Mouse (Mus musculus) cerebellum, adult 2 months (tissue): ENCODE measurements at regions not wholly inside any gene's neighbourhood (a gene's known extent, or its start where the extent isn't known, plus 50 kb on each side); places are given as distances from the start of the nearest gene placed in this dataset.
"Not testable (repeated sequence)": the region's sequence is repeated elsewhere in the genome, so short reads cannot be mapped to it uniquely, and the experiment has no call there.

Source experiments
- DNase-seq, 2 experiments: peaks; one replicate each; pipeline ENCODE4 v3.0.0; 2021
- H3K27ac ChIP-seq: fragments of 200-500 bp; 2 replicates; pipeline ENCODE4 v1.5.1; 2012; ENCODE audit warnings: low read length, control low read depth, inconsistent platforms; ENCODE audit not compliant: insufficient read depth
- H3K27me3 ChIP-seq: fragments of 200-500 bp; 2 replicates; pipeline ENCODE4 v1.6.1; 2012; ENCODE audit warnings: inconsistent platforms, mild to moderate bottlenecking, low read length, moderate library complexity; ENCODE audit not compliant: control insufficient read depth, insufficient read depth
- H3K4me1 ChIP-seq: fragments of 200-500 bp; 2 replicates; pipeline ENCODE4 v1.6.1; 2011; ENCODE audit warnings: low read length; ENCODE audit not compliant: control insufficient read depth, insufficient read depth
- H3K4me3 ChIP-seq: fragments of 200-500 bp; replicated peaks from 2 replicates; pipeline ENCODE3; 2011; ENCODE audit warnings: mild to moderate bottlenecking, low read depth, low read length, control low read depth; ENCODE audit not compliant: insufficient read depth
- CTCF ChIP-seq: fragments of 200-500 bp; IDR thresholded peaks from 2 replicates; pipeline ENCODE4 v1.5.1; 2011; ENCODE audit warnings: low read depth, mild to moderate bottlenecking, control low read depth, low read length, moderate library complexity, borderline replicate concordance; ENCODE audit not compliant: insufficient read depth
- POLR2A ChIP-seq: fragments of 200-500 bp; IDR thresholded peaks from 2 replicates; pipeline ENCODE4 v1.6.1; 2011; ENCODE audit warnings: low read length, control low read depth, borderline replicate concordance; ENCODE audit not compliant: insufficient read depth
- WGBS: fragments of 180-500 bp; shearing (Covaris S2); methylation state at CpG from one replicate; pipeline ENCODE4 v1.1.7; 2018; 5-methylcytosine and 5-hydroxymethylcytosine counted together

DNA sequence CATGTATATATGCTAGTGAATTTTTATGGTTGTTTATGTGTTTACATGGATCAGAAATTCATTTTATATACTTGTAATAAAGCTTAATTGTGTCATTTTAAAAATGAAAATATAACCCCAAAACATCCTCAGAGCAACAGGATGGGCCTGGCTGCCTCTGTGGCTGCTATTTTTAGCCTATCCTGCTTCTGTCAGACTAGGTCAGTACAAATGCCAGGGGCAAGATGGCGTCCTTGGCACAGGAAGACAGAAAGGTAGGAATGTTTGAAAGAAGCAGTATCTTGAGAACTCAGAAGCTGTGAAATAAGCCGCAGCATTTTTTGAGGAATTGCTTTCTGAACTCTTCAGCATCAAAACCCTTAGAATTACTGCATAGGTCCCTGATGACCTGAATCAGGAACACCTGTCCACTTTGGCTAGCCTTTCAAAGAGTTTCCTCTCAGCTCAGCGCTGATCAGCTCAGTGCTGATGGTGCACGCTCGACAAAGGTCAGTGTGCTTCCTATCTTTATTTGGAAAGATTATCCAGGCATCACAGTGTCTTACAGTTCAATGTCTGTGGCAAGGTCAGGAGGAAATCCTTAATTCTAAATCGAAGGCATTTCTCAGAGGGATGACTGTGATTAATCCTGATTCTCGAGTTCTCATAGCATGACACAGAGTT lies 154.9 kb downstream of the Car2 start:
- Histone ChIP-seq H3K4me3 (no peak overlapping the region), H3K27me3 (no peaks in the 10 kb centered on the region), H3K4me1 (peaks cover 4% of the 10 kb centered on the region), H3K27ac (peak overlapping the region; percentile 13; the same call in 1 of the 2 replicates)
- DNase-seq: peak; percentile 38 to 70
- 29% methylated on average over 7 of the region's 7 CpGs for WGBS
- TF ChIP-seq POLR2A (no peak), CTCF (no peak)

DNA sequence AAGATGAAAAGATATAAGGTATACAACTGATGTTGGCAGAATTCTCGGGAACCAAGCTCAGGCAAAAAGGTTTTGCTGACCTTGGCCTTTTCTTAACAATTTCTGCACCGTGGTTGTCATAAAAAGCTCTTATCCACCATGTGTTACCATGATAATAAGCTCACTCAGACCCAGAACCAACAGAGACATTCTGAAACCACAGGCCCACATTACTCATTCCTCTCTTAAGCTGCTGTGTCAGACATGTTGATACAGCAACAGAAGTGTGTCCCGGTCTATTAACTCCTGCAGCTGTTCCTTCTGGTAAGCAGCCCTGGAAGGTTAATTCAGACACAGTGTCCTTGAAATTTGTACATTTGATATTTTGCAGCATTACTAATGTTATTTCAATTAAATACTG lies 167.9 kb downstream of the Car2 start:
- Histone ChIP-seq H3K27ac (no peak overlapping the region), H3K27me3 (no peaks in the 10 kb centered on the region), H3K4me3 (no peak overlapping the region), H3K4me1 (no peaks in the 10 kb centered on the region)
- no peak for DNase-seq
- TF ChIP-seq POLR2A: no peak
- TF ChIP-seq CTCF: no peak
- 81% methylated on average over 3 of the region's 3 CpGs for WGBS

DNA sequence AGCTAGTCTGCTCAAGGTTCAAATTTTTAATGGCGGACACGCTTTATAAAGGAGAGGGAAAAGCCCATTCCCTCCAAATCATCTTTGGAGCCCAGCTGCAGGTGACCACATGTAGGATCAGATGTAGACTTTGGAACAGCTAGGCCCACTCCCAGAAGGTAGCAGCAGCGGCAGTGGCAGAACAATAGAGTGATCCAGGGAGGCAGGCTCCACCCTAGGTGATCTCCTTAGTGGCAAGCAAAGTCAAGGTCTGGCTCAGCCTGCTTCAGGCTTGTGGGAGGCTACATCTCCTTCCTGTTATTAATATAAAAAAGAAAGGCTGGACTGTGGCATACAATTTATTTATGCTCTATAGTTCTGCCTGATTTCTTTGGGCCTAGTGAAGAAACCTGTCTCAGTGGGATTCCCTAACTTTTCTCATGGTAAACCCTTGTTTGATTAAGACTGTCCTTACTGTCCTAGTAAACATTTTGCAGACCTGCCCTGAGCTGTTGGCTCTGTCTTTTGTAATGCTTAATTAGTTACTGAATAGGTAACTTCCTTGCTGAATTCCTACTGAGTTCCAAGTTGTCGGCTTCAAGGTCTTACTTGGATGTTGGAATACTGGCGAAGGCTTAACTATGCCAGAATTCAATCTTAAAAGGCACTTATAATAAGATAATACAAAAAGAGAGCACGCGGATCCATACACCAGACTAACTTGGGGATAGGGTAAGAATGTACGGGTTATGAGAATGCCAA lies 169.6 kb downstream of the Car2 start:
- WGBS: 94% methylated on average over 8 of the region's 8 CpGs
- not testable (repeated sequence) for H3K4me3 ChIP-seq, DNase-seq, H3K4me1 ChIP-seq, H3K27me3 ChIP-seq, H3K27ac ChIP-seq

DNA sequence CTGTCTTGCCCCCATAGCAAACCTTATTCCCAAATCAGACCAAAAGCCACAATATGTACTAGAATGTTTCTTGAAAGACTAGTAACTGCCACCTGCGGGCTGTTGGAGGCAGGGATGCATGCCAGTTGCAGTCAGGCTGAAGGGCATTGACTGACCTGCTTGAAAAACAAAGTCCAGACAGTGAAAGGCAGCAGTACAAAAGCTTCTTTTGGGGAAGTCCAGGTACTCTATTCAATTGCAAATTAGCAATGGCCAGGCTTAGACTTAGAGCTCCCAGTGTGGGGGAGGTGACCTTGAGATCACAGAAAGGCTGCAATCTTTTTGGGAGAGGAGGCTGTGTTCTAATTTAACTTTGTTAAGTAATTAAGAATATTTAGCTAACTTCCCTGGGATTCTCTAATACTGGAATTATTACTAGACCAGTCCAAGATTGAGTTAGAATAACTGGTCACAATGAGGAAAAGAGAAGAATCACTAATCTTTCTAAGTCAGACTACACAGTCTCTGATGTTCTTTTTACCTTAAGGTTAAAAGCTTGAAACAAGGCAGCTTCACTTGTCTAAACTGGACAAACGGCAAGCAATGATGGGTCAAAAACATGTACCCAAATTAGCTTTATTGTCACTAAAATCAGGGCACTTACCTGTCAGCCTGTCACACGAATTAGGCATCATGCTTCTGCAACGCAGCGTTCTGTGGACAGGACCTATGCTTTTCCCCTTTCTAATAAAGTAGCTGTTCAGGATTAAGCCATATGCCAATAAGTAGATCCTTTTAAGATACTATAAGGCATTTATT lies 170.9 kb downstream of the Car2 start:
- H3K27me3 ChIP-seq, H3K4me3 ChIP-seq, H3K27ac ChIP-seq, DNase-seq, H3K4me1 ChIP-seq: not testable (repeated sequence)
- 81% methylated on average over 5 of the region's 5 CpGs for WGBS

DNA sequence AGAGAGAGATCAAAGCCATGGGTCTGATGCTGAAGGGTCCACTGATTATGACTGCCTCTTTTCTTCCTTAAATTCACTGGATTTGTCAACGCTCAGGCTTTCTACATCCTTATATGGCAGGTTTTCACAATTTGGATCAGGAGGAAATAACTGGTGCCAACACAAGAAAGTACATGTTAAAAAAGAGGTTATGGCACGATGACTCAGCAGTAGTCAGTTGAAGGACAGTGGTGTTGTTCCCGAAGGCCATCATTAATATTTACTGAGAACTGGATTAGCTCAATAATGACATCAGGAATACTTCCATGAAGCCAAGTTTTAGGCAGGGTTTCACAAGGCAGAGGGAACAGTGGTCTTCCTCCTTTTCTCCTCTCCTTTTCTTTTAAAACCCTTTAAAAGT lies 179.6 kb downstream of the Car2 start:
- Histone ChIP-seq H3K4me3 (no peak overlapping the region), H3K27ac (no peak overlapping the region), H3K27me3 (no peaks in the 10 kb centered on the region), H3K4me1 (no peaks in the 10 kb centered on the region)
- WGBS: 86% methylated on average over 3 of the region's 3 CpGs
- no peak for DNase-seq
- TF ChIP-seq CTCF (no peak), POLR2A (no peak)

DNA sequence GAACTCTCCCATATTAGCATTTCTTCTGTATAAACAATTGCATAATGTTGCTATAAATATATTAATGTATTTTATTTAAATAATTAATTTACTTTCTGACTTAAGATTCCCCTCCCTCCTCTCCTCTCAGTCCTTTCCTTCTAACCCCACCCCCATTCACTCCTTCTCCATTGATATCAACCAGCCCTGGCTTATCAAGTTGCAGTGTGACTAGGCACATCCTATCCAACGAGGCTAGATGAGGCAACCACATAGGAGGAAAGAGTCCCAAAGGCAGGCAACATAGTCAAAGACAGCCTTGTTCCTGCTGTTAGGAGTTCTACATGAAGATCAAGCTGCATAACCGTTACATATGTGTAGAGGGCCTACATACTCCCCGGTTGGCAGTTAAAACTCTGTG lies 182.2 kb downstream of the Car2 start:
- WGBS: 86% methylated on average over 3 of the region's 3 CpGs
- TF ChIP-seq POLR2A: no peak
- TF ChIP-seq CTCF: no peak
- Histone ChIP-seq H3K27ac (no peak overlapping the region), H3K4me1 (no peaks in the 10 kb centered on the region), H3K4me3 (no peak overlapping the region), H3K27me3 (no peaks in the 10 kb centered on the region)
- DNase-seq: no peak

DNA sequence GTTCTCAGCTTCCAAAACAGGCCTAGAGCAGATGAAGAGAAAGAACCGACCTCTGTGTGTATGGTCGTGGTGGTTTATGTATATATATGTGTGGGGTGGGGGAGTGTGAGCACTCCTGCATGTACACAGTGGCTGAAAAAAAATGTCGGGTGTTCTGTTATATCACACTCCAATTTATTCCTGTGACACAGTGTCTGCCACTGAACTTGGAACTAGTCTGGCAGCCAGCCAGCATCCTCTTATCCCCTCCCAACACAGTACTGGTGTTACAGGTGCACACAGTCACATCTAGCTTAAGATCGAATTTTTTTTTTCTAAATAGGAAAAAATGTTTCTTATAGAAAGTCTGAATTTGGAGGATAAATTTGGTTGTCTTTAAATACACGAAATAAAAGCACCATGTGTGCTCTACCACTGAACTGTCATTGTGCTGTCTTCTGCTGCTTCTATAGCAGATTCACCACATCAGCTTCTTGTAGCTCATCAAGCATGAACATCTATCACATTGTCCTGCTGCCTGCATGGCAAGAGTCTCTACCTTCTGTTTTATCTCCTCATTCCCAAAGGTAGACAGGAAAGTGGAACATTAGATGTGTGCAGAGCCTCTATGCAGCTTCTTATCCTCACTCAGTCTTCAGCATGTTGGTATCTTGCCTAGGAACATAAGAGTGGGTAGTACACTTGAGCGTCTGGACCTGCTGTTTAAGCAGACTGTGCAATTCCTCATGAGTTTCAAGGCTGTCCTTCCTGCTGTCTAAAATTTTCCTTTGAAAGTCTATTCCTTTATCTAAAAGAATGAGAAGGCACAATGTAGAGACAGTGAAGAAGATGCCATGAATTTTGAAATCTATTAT lies 185.2 kb downstream of the Car2 start:
- no peak for DNase-seq
- Histone ChIP-seq H3K27ac (no peak overlapping the region), H3K4me3 (no peak overlapping the region), H3K27me3 (no peaks in the 10 kb centered on the region), H3K4me1 (no peaks in the 10 kb centered on the region)
- TF ChIP-seq POLR2A (no peak), CTCF (no peak)
- 74% methylated on average over 6 of the region's 6 CpGs for WGBS

DNA sequence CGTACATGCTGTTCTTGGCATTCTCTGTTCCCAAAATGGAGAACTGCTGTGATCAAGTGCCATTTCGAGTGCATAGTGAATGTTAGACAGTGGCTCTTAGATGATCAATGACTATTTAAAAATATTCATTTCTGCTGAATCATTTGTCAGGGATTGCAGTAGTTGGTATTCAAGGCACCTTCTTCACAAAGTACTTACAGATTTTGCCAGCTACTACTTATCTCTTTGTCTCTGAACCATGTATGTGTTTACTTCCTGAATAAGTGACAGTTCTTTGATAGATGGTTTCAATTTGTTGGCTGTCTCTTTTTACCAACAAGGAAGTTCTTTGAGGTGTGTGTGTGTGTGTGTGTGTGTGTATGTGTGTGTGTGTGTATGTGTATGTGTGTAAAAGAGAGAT lies 187.3 kb downstream of the Car2 start:
- WGBS: 81% methylated on average over 2 of the region's 2 CpGs

More for the DNA sequence above, 187.3 kb downstream of the Car2 start:
- no peaks in the 10 kb centered on the region for H3K4me1 ChIP-seq
- no peak overlapping the region for H3K27ac ChIP-seq
- TF ChIP-seq POLR2A (no peak), CTCF (no peak)
- no peaks in the 10 kb centered on the region for H3K27me3 ChIP-seq
- DNase-seq: no peak
- no peak overlapping the region for H3K4me3 ChIP-seq
